Mouse (Mus musculus): Measurements from ENCODE around the gene Ccdc138. TPM values are rescaled to one million over a fixed set of nuclear protein-coding genes. Genes with fewer than 3 reads are reported as not detected.

Gene Ccdc138
- total and polyA plus RNA-seq, 2 experiments from 2014 or later: 2.9 to 7.4 TPM

GRCm38 (mm10) chr10:58478071-58478578, 19.6 kb upstream of the Ccdc138 start:
- no peak overlapping the region for H3K4me2 ChIP-seq (ENCODE audit: low read depth, low read length, poor library complexity, severe bottlenecking)
- peaks cover 33% of the 10 kb centered on the region for H3K36me3 ChIP-seq (ENCODE audit: insufficient read depth, low read length)
- H3K9ac ChIP-seq (replicated peaks; ENCODE audit: low read length, poor library complexity, severe bottlenecking): no peak overlapping the region
- H3K27me3 ChIP-seq (ENCODE audit: insufficient read depth, low read length): no peaks in the 10 kb centered on the region
- TF ChIP-seq CTCF (IDR thresholded peaks at IDR 0.05): no peak
- ATAC-seq (ENCODE audit: low FRiP score) (no peak), DNase-seq (ENCODE audit: low spot score) (no peak)
- no peaks in the 10 kb centered on the region for H3K9me3 ChIP-seq (ENCODE audit: low read length)
- no peaks in the 10 kb centered on the region for H3K4me1 ChIP-seq (ENCODE audit: insufficient read depth, low read length)
- H3K4me3 ChIP-seq (ENCODE audit: low read depth, low read length): no peak overlapping the region
- H3K27ac ChIP-seq (ENCODE audit: low read depth, low read length): no peak overlapping the region
- 90% methylated on average over 2 of the region's 2 CpGs for WGBS

GRCm38 (mm10) chr10:58479954-58480490, 17.7 kb upstream of the Ccdc138 start:
- H3K36me3 ChIP-seq (ENCODE audit: insufficient read depth, low read length): peaks cover 43% of the 10 kb centered on the region
- 99% methylated on average over 4 of the region's 4 CpGs for WGBS
- no peaks in the 10 kb centered on the region for H3K27me3 ChIP-seq (ENCODE audit: insufficient read depth, low read length)
- DNase-seq (ENCODE audit: low spot score) (no peak), ATAC-seq (ENCODE audit: low FRiP score) (no peak)
- no peak overlapping the region for H3K9ac ChIP-seq (replicated peaks; ENCODE audit: low read length, poor library complexity, severe bottlenecking)
- no peaks in the 10 kb centered on the region for H3K9me3 ChIP-seq (ENCODE audit: low read length)
- TF ChIP-seq CTCF (IDR thresholded peaks at IDR 0.05): no peak
- H3K4me2 ChIP-seq (ENCODE audit: low read depth, low read length, poor library complexity, severe bottlenecking): no peak overlapping the region
- no peaks in the 10 kb centered on the region for H3K4me1 ChIP-seq (ENCODE audit: insufficient read depth, low read length)
- H3K4me3 ChIP-seq (ENCODE audit: low read depth, low read length): no peak overlapping the region
- no peak overlapping the region for H3K27ac ChIP-seq (ENCODE audit: low read depth, low read length)

- Histone ChIP-seq H3K27ac (ENCODE audit: low read depth, low read length) (no peak overlapping the region), H3K36me3 (ENCODE audit: insufficient read depth, low read length) (peaks cover 27% of the 10 kb centered on the region; the same call in 1 of the 2 replicates), H3K4me1 (ENCODE audit: insufficient read depth, low read length) (no peaks in the 10 kb centered on the region), H3K9ac (replicated peaks; ENCODE audit: low read length, poor library complexity, severe bottlenecking) (no peak overlapping the region), H3K9me3 (ENCODE audit: low read length) (no peaks in the 10 kb centered on the region), H3K27me3 (ENCODE audit: insufficient read depth, low read length) (no peaks in the 10 kb centered on the region), H3K4me3 (ENCODE audit: low read depth, low read length) (no peak overlapping the region), H3K4me2 (ENCODE audit: low read depth, low read length, poor library complexity, severe bottlenecking) (no peak overlapping the region)
- DNase-seq (ENCODE audit: low spot score) (no peak), ATAC-seq (ENCODE audit: low FRiP score) (no peak)
- TF ChIP-seq CTCF (IDR thresholded peaks at IDR 0.05): no peak
- 96% methylated on average over 5 of the region's 5 CpGs for WGBS
Measured at GRCm38 (mm10) chr10:58491031-58491430, 6.7 kb upstream of the Ccdc138 start.

- H3K9ac ChIP-seq (replicated peaks; ENCODE audit: low read length, poor library complexity, severe bottlenecking): no peak overlapping the region
- H3K9me3 ChIP-seq (ENCODE audit: low read length): no peaks in the 10 kb centered on the region
- no peak overlapping the region for H3K4me2 ChIP-seq (ENCODE audit: low read depth, low read length, poor library complexity, severe bottlenecking)
- WGBS: 92% methylated on average over 2 of the region's 2 CpGs
- ATAC-seq (ENCODE audit: low FRiP score) (no peak), DNase-seq (ENCODE audit: low spot score) (no peak)
- H3K4me1 ChIP-seq (ENCODE audit: insufficient read depth, low read length): no peaks in the 10 kb centered on the region
- no peak overlapping the region for H3K27ac ChIP-seq (ENCODE audit: low read depth, low read length)
- H3K4me3 ChIP-seq (ENCODE audit: low read depth, low read length): no peak overlapping the region
- peak; percentile 49 for TF ChIP-seq CTCF (IDR thresholded peaks at IDR 0.05)
- H3K36me3 ChIP-seq (ENCODE audit: insufficient read depth, low read length): peaks cover 24% of the 10 kb centered on the region; the same call in 1 of the 2 replicates
- no peaks in the 10 kb centered on the region for H3K27me3 ChIP-seq (ENCODE audit: insufficient read depth, low read length)
Measured at GRCm38 (mm10) chr10:58495637-58496036, 2.1 kb upstream of the Ccdc138 start.

- no peak for ATAC-seq (ENCODE audit: low FRiP score)
- Histone ChIP-seq H3K27ac (ENCODE audit: low read depth, low read length) (no peak overlapping the region), H3K9ac (replicated peaks; ENCODE audit: low read length, poor library complexity, severe bottlenecking) (no peak overlapping the region)
Measured at GRCm38 (mm10) chr10:58496732-58497131, 1.0 kb upstream of the Ccdc138 start.

GRCm38 (mm10) chr10:58498516-58498915, 768 bp downstream of the Ccdc138 start:
- Histone ChIP-seq H3K4me1 (ENCODE audit: insufficient read depth, low read length) (no peaks in the 10 kb centered on the region), H3K36me3 (ENCODE audit: insufficient read depth, low read length) (peaks cover 2% of the 10 kb centered on the region; the same call in 1 of the 2 replicates), H3K9me3 (ENCODE audit: low read length) (no peaks in the 10 kb centered on the region), H3K27me3 (ENCODE audit: insufficient read depth, low read length) (no peaks in the 10 kb centered on the region), H3K4me2 (ENCODE audit: low read depth, low read length, poor library complexity, severe bottlenecking) (peak overlapping the region; percentile 68), H3K9ac (replicated peaks; ENCODE audit: low read length, poor library complexity, severe bottlenecking) (no peak overlapping the region), H3K4me3 (ENCODE audit: low read depth, low read length) (peak overlapping the region; percentile 73), H3K27ac (ENCODE audit: low read depth, low read length) (no peak overlapping the region)
- WGBS: 62% methylated on average over 2 of the region's 2 CpGs
- no peak for TF ChIP-seq CTCF (IDR thresholded peaks at IDR 0.05)
- no peak for DNase-seq (ENCODE audit: low spot score)
- ATAC-seq (ENCODE audit: low FRiP score): no peak

More at GRCm38 (mm10) chr10:58496732-58497131, 1.0 kb upstream of the Ccdc138 start:
- no peak for TF ChIP-seq CTCF (IDR thresholded peaks at IDR 0.05)
- H3K9me3 ChIP-seq (ENCODE audit: low read length): no peaks in the 10 kb centered on the region
- no peaks in the 10 kb centered on the region for H3K27me3 ChIP-seq (ENCODE audit: insufficient read depth, low read length)
- H3K4me2 ChIP-seq (ENCODE audit: low read depth, low read length, poor library complexity, severe bottlenecking): no peak overlapping the region
- peaks cover 14% of the 10 kb centered on the region; the same call in 1 of the 2 replicates for H3K36me3 ChIP-seq (ENCODE audit: insufficient read depth, low read length)
- no peaks in the 10 kb centered on the region for H3K4me1 ChIP-seq (ENCODE audit: insufficient read depth, low read length)
- no peak overlapping the region for H3K4me3 ChIP-seq (ENCODE audit: low read depth, low read length)
- DNase-seq (ENCODE audit: low spot score): no peak

Measured in midbrain, postnatal 0 days (tissue).